Comparison of ENCODE assay signal across 23 mouse cellular contexts in the genomic region with DNA sequence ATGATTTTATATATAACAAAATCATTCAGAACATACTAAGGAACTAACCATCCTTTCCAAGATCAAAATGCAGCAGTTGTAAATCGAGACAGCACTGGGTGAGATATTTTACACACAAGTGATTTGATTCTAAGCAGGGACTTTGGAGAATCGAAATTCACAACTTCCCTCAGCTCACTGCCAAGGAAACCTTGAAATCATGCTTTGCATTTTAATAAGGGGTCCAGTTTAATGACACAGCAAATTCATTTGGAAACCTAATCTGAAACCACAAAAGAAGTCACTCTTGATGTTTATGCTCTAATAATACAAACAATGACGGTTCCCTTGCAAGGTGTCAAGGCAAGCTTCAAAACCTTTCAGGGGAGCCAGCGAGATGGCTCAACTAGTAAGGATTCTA. TPM values are rescaled to one million over a fixed set of nuclear protein-coding genes. Genes with fewer than 3 reads are reported as not detected.
"Had no signal": no experiment of that assay in that cellular context is flagged by ENCODE, and none has a peak within 500 bp of the region (broad histone marks: within the 10 kb centered on the region; RNA-seq: fewer than 3 reads in every experiment).

No protein-coding gene starts in this region.

- H3K27ac ChIP-seq: limb, embryonic 12.5 days; limb, embryonic 15.5 days; liver, embryonic 12.5 days; liver, embryonic 15.5 days; midbrain, embryonic 12.5 days; neural tube, embryonic 12.5 days; neural tube, embryonic 15.5 days; stomach, postnatal 0 days had no signal

- H3K9ac ChIP-seq: limb, embryonic 12.5 days; limb, embryonic 15.5 days; liver, embryonic 12.5 days; liver, embryonic 15.5 days; midbrain, embryonic 12.5 days; neural tube, embryonic 12.5 days; neural tube, embryonic 15.5 days had no signal

- H3K9me3 ChIP-seq: limb, embryonic 12.5 days; limb, embryonic 15.5 days; liver, embryonic 12.5 days; liver, embryonic 15.5 days; midbrain, embryonic 12.5 days; neural tube, embryonic 12.5 days; neural tube, embryonic 15.5 days had no signal

- H3K27me3 ChIP-seq: limb, embryonic 12.5 days; limb, embryonic 15.5 days; liver, embryonic 12.5 days; liver, embryonic 15.5 days; midbrain, embryonic 12.5 days; neural tube, embryonic 12.5 days; neural tube, embryonic 15.5 days had no signal

- H3K36me3 ChIP-seq: limb, embryonic 15.5 days; liver, embryonic 15.5 days; neural tube, embryonic 12.5 days; neural tube, embryonic 15.5 days had no signal

- DNase-seq: kidney, adult 9 months; kidney, postnatal 14 days; kidney, postnatal 4 days; left cerebral cortex, postnatal 4 days; lung, adult 2 months; lung, postnatal 14 days; lung, postnatal 4 days; right cerebral cortex, adult 18-20 months; right cerebral cortex, postnatal 14 days; right cerebral cortex, postnatal 4 days; thymus, adult 2 months; thymus, postnatal 14 days; thymus, postnatal 4 days had no signal

- ATAC-seq: liver, embryonic 12.5 days had no signal

- H3K4me2 ChIP-seq: limb, embryonic 12.5 days; limb, embryonic 15.5 days; liver, embryonic 12.5 days; liver, embryonic 15.5 days; midbrain, embryonic 12.5 days; neural tube, embryonic 12.5 days; neural tube, embryonic 15.5 days had no signal

- H3K4me3 ChIP-seq: limb, embryonic 12.5 days; limb, embryonic 15.5 days; liver, embryonic 12.5 days; liver, embryonic 15.5 days; midbrain, embryonic 12.5 days; neural tube, embryonic 12.5 days; neural tube, embryonic 15.5 days had no signal

RNA-seq across cellular contexts. Expression of a gene that starts 47.4 kb away (rescaled TPM):
- total RNA-seq: layer of hippocampus, adult 18-20 months; left cerebral cortex, adult 8-10 months had no signal
